Mouse (Mus musculus) C2C12 (cell line): ENCODE measurements around the gene Arhgef3.

Experiments used
- CEBPB ChIP-seq: IDR thresholded peaks from one replicate; pipeline ENCODE4 v1.6.1; 2011; ENCODE audit warnings: low read depth, mild to moderate bottlenecking, control low read depth, moderate library complexity
- CTCF ChIP-seq: IDR thresholded peaks from one replicate; pipeline ENCODE4 v1.5.1; 2011; ENCODE audit not compliant: control insufficient read depth, insufficient read depth, insufficient read length

GRCm38 (mm10) chr14:27192450-27192849 is 77.8 kb downstream of the Arhgef3 start:
- peak; percentile 62 for TF ChIP-seq CTCF
- no peak for TF ChIP-seq CEBPB
